Comparison of ENCODE assay signal across 20 mouse cellular contexts in the genomic region with DNA sequence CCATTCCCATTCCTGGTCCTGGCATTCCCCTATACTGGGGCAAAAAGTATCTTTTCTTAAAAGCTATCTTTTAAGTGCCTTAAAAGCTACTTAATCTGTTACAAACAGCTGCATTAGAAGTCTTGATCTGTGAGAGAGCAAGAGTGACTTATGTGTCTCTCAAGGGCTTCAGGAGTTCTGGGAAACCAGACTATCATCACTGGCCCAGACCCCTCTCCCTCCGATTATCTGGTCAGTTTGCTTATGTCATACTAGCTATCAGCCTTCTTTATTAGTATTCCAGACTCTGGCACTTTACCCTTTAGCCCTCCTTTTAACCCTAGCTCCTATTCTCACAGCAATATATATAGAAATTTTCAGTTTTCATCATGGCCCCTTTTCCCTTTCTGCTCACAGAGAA.
"Had no signal": no experiment of that assay in that cellular context is flagged by ENCODE, and none has a peak within 500 bp of the region (broad histone marks: within the 10 kb centered on the region; RNA-seq: fewer than 3 reads in every experiment).

No protein-coding gene starts in this region.

- H3K4me3 ChIP-seq: left cerebral cortex, adult 2 months; limb, embryonic 12.5 days; limb, embryonic 15.5 days; lung, embryonic 15.5 days had no signal

- DNase-seq: kidney, adult 18-20 months; kidney, adult 9 months; kidney, postnatal 36 days; layer of hippocampus, postnatal 36 days; left cerebral cortex, postnatal 4 days; lung, adult 18-20 months; lung, postnatal 10 days; lung, postnatal 36 days; midbrain, embryonic 14.5 days; thymus, adult 2 months; thymus, postnatal 14 days; thymus, postnatal 4 days had no signal

- H3K9ac ChIP-seq: limb, embryonic 12.5 days; limb, embryonic 15.5 days; lung, embryonic 15.5 days had no signal

- H3K4me2 ChIP-seq: limb, embryonic 12.5 days; limb, embryonic 15.5 days; lung, embryonic 15.5 days; midbrain, embryonic 11.5 days had no signal

- H3K36me3 ChIP-seq: limb, embryonic 12.5 days; limb, embryonic 15.5 days; lung, embryonic 15.5 days had no signal

- H3K27ac ChIP-seq: kidney, postnatal 0 days; left cerebral cortex, adult 2 months; limb, embryonic 12.5 days; limb, embryonic 15.5 days; lung, embryonic 15.5 days; stomach, postnatal 0 days had no signal

- ATAC-seq: intestine, embryonic 16.5 days had no signal

- H3K4me1 ChIP-seq: limb, embryonic 12.5 days had no signal

- H3K27me3 ChIP-seq: limb, embryonic 12.5 days; limb, embryonic 15.5 days; lung, embryonic 15.5 days had no signal

- H3K9me3 ChIP-seq: limb, embryonic 12.5 days; limb, embryonic 15.5 days; lung, embryonic 15.5 days had no signal
